Mouse (Mus musculus): ENCODE data around the gene Dhx35.

- TF ChIP-seq POLR2A (IDR thresholded peaks at IDR 0.05; ENCODE audit: extremely low read depth, insufficient read depth, low read length) = no peak
- no peak for TF ChIP-seq CTCF (IDR thresholded peaks at IDR 0.05; ENCODE audit: low read depth, low read length)
Observed at GRCm38 (mm10) chr2:158816239-158816638, 21.6 kb downstream of the Dhx35 start.

Measured in liver, adult 2 months (tissue).